Mouse (Mus musculus) heart, postnatal 36 days (tissue): Measurements from ENCODE around the gene Adamts14. TPM values are rescaled to one million over a fixed set of nuclear protein-coding genes. Genes with fewer than 3 reads are reported as not detected.

Source experiments
- DNase-seq, 2 experiments: peaks; one replicate each; pipeline ENCODE4 v3.0.0; 2021 to 2022
- intact Hi-C: fragments of 180-260 bp; cut with DNase I; formaldehyde crosslinking; loops from one replicate; pipeline ENCODE4 v1.15.1; 2025
- total RNA-seq, 2 experiments: library from RNA; stranded (reverse); gene quantifications; 2 replicates each; pipeline ENCODE4 v1.2.3; 2021

Adamts14 gene
- total RNA-seq, 2 experiments from 2014 or later: 0.83 to 1.9 TPM

DNA sequence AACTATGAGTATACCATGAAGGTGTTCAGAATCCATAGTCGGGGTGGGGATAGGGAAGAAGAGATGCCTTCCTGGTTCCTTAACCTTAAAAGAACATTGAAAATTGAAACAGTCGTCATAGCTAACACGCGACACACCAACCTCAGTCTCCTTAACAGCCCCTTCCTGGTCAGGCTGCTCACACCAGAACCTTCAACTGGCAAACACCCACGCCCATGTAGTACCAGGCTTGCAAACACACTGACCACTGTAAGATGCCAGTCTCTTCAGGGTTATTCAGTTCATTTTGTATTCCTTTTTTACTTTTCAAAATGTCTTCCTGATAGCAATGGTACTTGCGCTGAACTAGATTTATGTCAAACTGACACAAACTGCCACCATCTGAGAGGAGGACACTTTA, 3.8 kb upstream of the Adamts14 start:
- intact Hi-C loops: loop anchor here (5.0 kb wide), 1 partner anchor 35 kb away; no protein-coding TSS in a partner anchor
- no peak for DNase-seq

DNA sequence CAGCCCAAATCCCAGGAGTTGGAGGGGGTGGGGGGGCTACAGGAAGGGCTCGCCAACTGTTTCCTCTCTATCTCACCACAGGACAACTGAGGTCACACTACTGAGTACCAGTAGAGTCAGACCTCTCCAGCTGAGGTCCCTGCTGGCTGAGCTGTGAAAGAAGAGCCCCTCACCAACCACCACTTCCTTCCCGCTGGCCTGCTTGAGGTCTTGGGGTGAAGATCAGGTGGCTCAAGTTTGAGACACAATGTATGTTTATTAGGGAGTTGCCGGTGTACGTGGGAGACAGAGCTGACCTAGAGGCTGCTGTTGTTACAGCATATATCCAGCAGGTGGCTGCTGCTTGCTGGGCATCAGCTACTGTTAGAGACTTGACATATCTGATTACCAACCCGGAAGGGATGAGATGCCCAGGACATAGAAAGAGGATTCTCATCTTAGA, 2.5 kb upstream of the Adamts14 start:
- intact Hi-C loops: loop anchor here (1.0 to 5.0 kb wide), 3 partner anchors 37 to 61 kb away; no protein-coding TSS in a partner anchor
- DNase-seq: no peak

DNA sequence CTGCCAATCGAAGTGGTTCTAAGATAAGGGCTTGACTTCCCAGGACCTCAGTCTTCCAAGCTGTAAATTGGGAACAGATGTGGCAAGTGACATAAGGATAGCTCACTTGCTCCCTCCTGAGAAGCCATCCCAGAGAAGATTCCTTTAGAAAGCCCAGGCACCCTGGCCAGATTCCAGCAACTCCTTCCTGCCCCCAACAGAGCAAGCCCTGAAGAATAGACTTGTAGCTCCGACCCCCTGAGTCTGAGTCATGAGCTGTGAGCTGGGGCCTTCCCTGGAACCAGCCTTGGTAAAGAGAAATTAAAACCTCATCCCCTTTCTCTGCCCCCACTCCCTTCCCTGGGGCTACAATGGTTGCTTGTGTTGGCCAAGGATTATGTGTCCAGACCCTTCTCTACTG, 1.3 kb upstream of the Adamts14 start:
- DNase-seq: no peak
- intact Hi-C loops: loop anchor here (2.0 to 5.0 kb wide), 2 partner anchors 54 to 62 kb away; no protein-coding TSS in a partner anchor

DNA sequence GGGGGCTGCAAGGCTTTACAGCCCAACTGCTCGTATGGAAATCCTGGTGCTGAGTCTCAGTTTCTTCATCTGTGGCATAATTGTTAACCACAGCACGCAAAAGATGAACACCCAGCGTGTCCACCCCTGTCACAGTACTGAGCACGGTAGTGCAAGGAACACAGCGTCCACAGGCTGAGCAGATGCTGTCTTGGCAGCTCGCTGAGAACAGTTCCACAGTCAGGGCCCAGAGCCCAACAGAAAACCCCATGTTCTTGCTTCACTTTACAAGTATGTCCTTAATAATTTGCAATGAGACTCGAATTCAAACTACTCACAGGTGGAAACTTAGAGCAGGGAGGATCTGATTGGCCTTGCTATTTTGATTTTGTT, 592 bp upstream of the Adamts14 start:
- intact Hi-C loops: loop anchor here (2.0 to 5.0 kb wide), 2 partner anchors 55 to 62 kb away; no protein-coding TSS in a partner anchor
- peak; percentile 55 to 58 for DNase-seq

DNA sequence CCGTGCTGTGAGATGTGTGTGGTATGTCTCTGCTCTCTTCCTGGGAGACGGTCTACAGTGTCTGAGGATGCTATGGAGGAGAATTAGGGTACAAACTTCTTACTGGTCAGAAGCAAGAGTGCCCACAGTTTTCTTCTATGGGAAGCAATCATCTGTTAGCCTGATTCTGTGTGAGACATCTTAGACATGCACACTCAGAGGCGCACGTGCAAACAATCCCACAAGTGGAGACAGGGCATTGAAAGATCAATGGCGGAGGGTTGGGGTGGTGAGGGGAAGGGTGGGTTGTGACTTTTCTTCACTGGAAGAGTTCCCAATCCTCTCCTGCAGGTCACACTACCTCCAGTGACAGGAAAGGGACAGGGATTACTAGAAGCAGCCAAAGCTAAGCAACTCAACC, 607 bp downstream of the Adamts14 start:
- no peak for DNase-seq
- intact Hi-C loops: loop anchor here (5.0 kb wide), 1 partner anchor 60 kb away; no protein-coding TSS in a partner anchor

DNA sequence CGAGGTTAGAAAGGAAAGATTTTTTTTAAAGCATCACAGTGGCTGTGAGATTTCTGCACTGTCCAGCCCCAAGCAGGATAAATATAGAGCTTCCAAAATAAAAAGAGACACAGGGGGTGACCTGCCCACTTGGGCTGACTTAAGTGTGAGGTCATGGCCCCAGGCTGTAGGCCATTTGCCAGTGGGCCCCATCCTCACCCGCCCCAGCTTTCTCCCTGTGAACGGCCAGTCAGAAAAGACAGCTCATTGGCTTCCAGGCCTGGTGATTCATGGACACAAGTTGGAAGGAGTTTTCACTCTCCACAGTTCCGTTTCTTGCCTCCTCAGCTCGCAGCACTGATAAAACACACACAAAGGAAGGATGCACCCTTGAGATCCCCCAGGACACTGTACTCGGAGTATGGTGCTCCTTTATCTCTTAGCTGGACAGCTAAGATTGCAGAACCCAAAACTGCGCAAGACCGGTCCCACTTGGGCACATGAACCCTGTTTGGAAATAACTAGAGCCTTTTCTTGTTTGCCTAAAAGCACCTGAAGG, 1.1 kb downstream of the Adamts14 start:
- peak; percentile 28 to 38 for DNase-seq
- intact Hi-C loops: loop anchor here (5.0 kb wide), 1 partner anchor 60 kb away; no protein-coding TSS in a partner anchor

DNA sequence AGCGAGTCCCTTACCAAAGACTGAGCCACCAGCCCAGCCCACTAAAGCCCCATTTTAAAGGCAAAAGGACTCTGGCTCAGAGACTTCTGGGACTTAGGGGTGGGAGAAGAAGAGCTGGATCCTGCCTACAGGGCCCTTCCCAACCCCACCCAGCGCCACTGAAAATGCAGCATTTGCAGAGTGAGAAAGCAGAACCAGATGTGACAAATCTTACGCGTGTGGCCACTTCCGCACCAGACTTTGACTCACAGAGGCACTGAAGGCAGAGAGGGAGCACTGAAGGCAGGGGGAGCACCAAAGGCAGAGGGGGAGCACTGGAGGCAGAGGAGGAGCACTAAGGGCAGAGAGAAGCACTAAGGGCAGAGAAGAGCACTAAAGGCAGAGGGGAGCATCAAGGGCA, 5.9 kb downstream of the Adamts14 start:
- DNase-seq: no peak
- intact Hi-C loops: no loop called here

DNA sequence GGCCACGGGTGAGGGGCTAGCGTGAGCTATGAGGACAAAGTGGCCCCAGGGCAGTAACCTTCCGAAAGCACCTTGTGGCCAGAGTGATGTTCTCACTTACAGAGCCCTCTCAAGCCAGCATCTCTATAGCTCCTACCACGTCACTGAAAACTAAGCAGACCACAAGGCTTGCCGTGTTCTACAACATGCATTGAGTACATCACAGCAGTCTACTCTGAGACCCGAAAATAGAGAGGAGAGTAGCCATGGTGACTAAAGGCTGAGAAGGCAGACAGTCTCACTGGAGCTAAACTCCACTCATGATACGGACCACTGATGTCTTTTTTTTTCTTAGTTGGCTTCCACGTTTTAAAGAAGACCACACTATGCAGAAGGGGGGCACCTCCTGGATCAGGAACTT, 9.6 kb downstream of the Adamts14 start:
- intact Hi-C loops: no loop called here
- no peak for DNase-seq

DNA sequence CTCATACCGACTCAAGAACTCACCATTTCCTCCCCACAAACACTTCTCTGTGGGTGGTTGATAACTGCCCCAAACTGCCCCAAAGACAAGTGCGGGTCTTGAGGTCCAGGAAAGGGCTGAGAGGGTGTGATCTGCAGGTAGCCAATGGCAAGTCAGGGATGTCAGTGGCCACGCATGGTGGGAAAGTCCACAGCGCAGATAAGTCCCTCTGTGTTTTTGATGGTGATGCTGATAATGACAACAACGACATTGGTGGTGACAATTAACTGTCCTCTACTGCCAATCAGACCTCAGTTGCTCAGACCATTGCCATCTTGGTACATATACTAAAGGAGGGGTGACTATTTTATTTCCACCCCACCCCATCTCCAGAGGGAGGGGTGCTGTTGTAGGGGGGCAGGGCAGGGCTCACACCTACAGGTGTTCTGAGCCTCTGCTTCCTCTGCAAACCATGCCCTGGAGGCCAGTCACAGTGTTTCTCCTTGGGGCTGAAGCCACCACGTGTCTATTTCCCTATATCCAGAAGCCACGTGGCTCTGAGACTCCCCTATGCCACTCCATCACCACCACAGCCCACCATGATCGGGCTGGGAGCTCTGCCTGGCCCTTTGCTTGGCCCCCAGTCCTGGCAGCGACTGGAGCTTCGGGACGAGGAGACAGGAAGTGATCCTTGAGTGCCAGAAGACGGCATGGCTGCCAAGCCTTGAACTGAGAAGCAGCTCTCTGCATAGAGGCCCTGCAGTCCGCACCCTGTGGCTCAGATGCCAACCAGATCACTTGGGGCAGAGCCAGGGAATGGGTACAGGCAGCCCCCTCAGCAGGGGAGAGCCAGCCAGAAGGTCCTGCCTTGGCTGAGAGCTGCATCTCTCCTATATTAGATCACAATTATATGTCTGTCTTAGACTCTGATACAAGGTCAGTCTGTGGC, 11.7 kb downstream of the Adamts14 start:
- no peak for DNase-seq
- intact Hi-C loops: no loop called here

DNA sequence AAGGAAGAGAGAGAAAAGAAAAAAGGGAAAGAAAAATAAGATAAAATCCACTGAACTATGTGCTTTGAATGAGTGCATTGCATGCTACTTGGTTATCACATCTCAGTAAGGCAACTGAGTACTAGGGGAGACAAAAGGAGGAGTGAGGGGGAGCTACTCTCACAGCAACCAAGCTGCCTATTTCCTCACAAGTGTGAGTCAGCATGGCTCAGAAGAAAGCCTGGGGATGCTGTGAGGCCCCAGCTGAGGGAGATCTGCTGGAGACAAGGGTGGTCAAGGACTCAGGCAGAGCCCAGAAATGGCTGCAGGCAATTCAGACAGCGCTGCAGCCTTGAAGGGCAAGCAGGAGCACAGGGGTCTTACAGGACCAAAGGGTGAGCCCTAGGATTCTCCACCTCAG, 15.1 kb downstream of the Adamts14 start:
- intact Hi-C loops: no loop called here
- no peak for DNase-seq

DNA sequence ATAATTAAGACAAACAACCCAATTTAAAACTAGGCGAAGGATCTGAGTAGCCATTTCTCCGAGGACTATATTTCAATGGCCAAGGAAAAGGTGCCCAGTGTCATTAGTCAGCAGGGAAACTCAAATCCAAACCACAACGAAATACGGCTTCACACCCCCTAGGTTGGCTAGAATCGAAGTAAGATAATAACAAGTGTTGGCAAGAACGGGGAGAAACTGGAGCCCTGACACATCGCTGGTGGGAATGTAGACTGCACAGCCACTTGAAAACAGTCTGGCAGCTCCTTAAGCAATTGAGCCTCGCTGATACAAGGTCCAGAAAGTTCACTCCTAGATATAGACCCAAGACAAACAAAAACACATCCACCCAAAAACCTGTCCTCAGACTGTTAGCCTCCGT, 16.6 kb downstream of the Adamts14 start:
- intact Hi-C loops: no loop called here

DNA sequence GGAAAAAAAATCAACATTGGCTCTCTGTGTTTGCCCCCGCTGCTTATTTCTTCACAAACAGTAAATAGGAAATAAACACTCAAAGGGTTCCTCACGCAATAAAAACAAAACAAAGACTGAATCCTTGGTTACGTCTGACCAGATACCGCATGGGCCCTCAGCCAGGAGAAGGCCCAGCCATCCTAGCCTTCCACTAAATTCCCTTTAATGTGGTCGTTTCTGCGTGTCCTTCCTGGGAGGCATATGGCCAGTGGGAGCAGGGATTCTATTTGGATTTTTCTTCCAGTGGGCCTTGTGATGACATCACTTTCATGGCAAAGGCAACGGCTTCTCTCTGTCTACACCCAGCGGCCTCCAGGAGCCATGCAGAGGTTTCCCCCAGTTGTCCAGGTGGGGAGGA, 18.0 kb downstream of the Adamts14 start:
- intact Hi-C loops: no loop called here
- DNase-seq: no peak

More for the DNA sequence above, 16.6 kb downstream of the Adamts14 start:
- DNase-seq: no peak

DNA sequence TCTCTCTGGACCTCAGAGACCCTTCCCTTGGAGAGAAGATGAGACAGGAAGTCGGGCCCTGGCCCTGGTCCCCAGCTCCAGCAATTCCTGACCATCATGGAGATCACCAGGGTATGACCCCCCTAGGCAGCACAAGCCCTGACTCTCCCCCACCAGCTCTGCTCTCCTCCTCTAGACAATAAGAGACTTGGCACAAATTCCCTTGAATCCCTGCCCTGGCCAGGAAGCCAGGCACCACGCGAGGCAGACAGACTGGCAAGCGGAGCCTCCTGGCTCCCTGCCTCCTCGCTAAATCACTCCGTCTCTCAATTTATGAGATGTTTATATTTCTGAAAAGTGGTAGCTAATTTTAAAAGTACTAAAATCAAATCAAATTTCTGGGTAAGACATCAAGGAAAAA, 18.5 kb downstream of the Adamts14 start:
- intact Hi-C loops: no loop called here

DNA sequence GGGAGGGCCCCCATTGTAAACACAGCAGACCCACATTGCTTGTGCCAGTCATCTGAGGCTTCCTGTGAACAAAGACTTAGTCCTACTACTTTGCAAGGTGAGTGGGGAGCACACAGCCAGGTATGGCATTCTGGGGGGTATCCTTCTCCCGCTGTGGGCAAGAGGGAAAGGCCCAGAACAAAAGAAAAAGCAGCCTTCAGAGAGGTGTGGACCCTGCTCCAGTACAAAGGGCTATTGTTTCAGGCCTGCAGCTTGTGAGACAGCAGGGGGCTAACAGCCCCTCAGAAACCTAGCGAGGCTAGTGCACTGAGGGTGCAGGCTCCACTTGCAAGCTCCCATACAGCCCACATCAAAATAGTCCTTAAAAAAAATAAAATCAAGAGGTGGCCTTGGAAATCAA, 23.3 kb downstream of the Adamts14 start:
- no peak for DNase-seq
- intact Hi-C loops: no loop called here

More for the DNA sequence above, 18.5 kb downstream of the Adamts14 start:
- peak; percentile 47 to 50 for DNase-seq

DNA sequence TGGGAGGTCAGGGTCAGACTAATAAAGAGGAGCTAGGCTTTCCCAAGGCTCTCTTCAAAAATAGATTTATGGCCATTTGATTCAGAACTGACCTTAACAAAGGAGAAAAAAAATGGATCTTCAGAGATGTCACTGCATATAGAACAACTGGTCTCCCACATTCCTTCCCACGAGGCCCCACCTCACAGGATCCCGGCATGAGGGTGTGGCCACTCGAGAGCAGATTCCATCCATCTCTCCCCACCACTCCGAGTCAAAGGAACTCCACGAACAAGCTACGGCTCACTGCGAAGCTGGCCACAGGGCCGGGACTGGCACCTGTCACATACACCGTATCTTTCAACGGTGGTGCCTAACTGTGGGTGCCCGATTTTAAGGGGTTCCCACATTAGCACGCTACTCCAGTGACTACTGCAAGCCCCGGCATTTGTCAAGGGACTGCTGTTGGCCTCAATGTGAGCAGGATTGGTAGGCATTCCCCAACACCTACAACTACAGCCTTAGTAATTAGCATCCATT, 24.6 kb downstream of the Adamts14 start:
- DNase-seq: no peak
- intact Hi-C loops: no loop called here

DNA sequence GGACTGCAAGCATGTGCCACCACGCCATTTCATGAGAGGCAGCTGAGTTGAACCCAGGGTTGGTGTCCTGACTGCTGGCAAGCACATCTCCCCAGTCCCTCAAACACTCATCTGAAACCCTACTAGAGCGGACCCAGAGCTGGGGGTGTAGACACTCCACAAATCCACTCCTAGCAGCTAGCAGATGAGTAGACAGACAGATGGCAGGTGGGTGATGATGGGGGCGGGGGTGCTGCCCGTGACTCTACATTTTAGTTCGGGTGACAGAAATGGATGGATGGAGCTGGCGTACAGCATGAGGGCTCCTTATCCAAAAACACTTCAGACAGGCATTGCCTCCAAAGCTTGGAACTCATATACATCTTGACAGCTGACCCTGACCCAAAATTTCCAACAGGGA, 26.9 kb downstream of the Adamts14 start:
- DNase-seq: no peak
- intact Hi-C loops: no loop called here

DNA sequence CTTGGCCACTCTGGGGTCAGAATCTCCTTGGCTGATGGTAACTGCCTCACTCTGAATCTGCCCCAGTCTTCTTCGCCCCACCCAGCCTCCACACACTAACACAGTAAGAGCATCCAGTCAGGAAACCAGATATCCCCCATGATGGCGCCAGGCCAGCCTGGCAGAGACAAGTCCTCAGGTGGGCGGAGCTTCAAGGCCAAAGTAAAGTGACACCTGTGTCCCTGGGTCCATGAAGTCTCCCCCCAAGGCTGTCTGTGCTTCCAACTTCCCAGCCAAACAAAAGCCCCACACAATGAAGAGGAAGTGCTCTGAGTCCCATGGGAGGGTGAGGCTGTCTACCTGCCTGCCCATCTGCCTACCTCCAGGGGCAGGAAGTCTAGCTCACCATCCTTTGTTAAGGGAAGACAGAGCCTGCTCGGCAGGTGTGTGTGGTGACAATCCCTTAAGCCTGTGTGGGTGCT, 31.2 kb downstream of the Adamts14 start:
- DNase-seq: no peak
- intact Hi-C loops: loop anchor here (1.0 kb wide), 1 partner anchor 23 kb away; no protein-coding TSS in a partner anchor

DNA sequence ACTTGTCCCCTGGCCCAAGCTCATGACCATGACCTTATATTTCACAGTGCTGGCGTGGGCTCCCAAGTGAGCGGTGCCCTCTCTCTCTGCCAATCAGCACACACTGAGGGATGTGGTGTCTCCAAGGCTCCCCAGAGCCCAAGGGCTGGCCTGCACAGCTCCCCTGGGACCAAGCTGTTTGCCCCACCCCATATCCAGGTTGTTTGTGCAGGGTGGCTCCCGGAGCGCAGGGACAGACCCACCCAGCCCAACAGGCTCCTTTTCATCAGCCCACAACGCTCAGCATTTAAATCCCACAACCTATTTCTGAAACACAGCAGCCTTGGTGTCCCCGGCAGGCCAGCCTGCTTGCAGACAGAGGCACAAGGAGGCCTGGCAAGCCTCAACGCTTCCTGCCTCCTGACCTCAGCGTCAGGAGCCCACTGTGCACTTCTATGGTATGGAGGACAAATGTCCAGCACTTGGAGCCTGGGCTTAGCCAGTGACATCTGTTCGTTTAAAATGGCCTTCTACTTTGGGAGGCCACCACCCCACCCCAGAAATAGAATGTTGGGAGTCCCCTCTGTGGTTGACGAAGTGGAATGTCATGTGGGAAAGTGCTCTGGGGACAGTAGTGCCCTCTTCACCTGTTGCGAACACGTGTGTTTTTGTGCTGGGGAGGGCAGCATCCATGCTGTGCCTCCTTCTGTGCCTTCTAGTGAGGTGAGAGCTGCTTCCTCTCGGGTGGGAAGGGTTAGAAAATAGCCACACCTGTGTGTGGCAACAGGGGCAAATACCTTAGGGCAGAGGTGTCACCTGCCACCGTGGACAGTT, 32.9 kb downstream of the Adamts14 start:
- DNase-seq: no peak
- intact Hi-C loops: no loop called here

DNA sequence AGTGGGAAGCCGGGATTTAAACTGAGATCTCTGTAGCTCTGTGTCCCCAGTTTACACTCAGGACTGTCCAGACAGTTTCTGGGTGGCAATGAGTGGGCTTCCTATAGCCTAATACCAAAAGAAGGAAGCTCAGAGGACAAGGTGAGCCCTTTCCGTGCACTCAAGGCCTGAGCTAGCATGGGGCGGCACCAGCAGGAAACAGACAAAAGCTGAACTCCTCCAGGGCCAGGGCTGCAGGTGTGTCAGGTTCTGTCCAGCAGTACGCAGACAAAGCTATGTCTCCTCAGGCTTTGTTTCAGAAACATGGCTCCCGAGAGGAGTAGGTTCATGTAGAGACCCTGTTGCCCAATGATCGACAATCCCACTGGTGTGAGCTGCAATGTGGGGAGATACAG, 35.9 kb downstream of the Adamts14 start:
- intact Hi-C loops: no loop called here
- no peak for DNase-seq

DNA sequence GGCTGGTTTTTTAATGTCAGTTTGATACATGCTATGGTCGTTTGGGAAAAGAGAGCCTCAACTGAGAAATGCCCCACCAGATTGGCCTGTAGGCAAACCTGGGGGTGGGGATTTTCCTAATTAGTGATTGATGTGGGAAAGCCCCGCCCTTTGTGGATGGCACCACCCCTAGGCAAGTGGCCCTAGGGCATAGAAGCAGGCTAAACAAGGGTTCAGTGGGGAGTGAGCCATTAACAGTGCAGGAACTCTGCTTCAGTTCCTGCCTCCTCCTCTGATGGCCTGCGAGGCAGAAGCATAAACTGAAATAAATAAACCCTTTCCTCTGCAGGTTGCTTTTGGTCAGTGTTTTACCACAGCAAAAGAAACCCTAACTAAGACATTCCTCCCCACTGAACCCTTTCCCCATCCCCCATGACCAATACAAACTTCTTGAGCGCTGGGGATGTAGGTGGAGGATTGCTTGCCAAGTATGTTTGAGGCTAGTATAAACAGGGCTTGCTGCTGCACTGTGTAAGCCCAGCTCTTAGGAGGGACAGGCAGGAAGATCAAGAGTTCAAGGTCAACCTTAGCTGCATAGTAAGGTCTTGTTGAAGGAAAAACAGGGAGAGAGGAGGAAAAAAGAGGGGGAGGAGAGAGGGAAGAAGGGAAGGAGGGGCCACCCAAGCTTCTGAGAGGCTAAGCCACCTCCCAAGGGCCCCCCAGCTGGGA, 36.4 kb downstream of the Adamts14 start:
- no peak for DNase-seq
- intact Hi-C loops: no loop called here
